Mouse (Mus musculus) bone marrow macrophage, adult 2 months (primary cell): Measurements from ENCODE around the gene Abcc9. TPM values are rescaled to one million over a fixed set of nuclear protein-coding genes. Genes with fewer than 3 reads are reported as not detected.
"Not testable (repeated sequence)": the region's sequence is repeated elsewhere in the genome, so short reads cannot be mapped to it uniquely, and the experiment has no call there.

Source experiments
- H3K27ac ChIP-seq: 2 replicates; pipeline ENCODE4 v1.5.1; 2012; ENCODE audit warnings: low read depth, low read length; ENCODE audit not compliant: insufficient read depth
- H3K4me1 ChIP-seq: 2 replicates; pipeline ENCODE4 v1.6.1; 2012; ENCODE audit warnings: low read length; ENCODE audit not compliant: control insufficient read depth, insufficient read depth
- H3K4me3 ChIP-seq: 2 replicates; pipeline ENCODE4 v1.5.1; 2012; ENCODE audit warnings: mild to moderate bottlenecking, low read length, moderate library complexity; ENCODE audit not compliant: insufficient read depth
- CTCF ChIP-seq: IDR thresholded peaks from 2 replicates; pipeline ENCODE4 v1.5.1; 2012; ENCODE audit warnings: low read depth, mild to moderate bottlenecking, low read length, moderate library complexity
- POLR2A ChIP-seq: IDR thresholded peaks from 2 replicates; pipeline ENCODE4 v1.6.1; 2012; ENCODE audit warnings: mild to moderate bottlenecking, low read depth, low read length, borderline replicate concordance
- polyA plus RNA-seq: library from polyadenylated mRNA; stranded (reverse); fragments of >200 nt; gene quantifications from 2 replicates; pipeline ENCODE4 v1.2.4, GENCODE M21; 2012; ENCODE audit not compliant: missing spikeins, insufficient read depth, insufficient read length

The Abcc9 gene
- polyA plus RNA-seq, 1 experiment, result not detected

- no peak overlapping the region for H3K27ac ChIP-seq
- no peaks in the 10 kb centered on the region for H3K4me1 ChIP-seq
- H3K4me3 ChIP-seq, result no peak overlapping the region
- no peak for TF ChIP-seq POLR2A
- no peak for TF ChIP-seq CTCF
Measured at GRCm38 (mm10) chr6:142669343-142669742, 32.8 kb downstream of the Abcc9 start.

GRCm38 (mm10) chr6:142668831-142669230, 33.3 kb downstream of the Abcc9 start:
- Histone ChIP-seq H3K27ac (no peak overlapping the region), H3K4me1 (no peaks in the 10 kb centered on the region), H3K4me3 (no peak overlapping the region)
- TF ChIP-seq CTCF (no peak), POLR2A (no peak)

- Histone ChIP-seq H3K27ac (no peak overlapping the region), H3K4me3 (no peak overlapping the region), H3K4me1 (no peaks in the 10 kb centered on the region)
- TF ChIP-seq POLR2A (no peak), CTCF (no peak)
Measured at GRCm38 (mm10) chr6:142668419-142668766, 33.7 kb downstream of the Abcc9 start.

GRCm38 (mm10) chr6:142667701-142668418, 34.3 kb downstream of the Abcc9 start:
- Histone ChIP-seq H3K4me3 (no peak overlapping the region), H3K27ac (no peak overlapping the region), H3K4me1 (no peaks in the 10 kb centered on the region)
- TF ChIP-seq POLR2A, result no peak
- TF ChIP-seq CTCF, result no peak

GRCm38 (mm10) chr6:142662056-142662455, 40.1 kb downstream of the Abcc9 start:
- H3K4me1 ChIP-seq, H3K4me3 ChIP-seq, H3K27ac ChIP-seq: not testable (repeated sequence)

- TF ChIP-seq POLR2A (no peak), CTCF (no peak)
- Histone ChIP-seq H3K4me3 (no peak overlapping the region), H3K27ac (no peak overlapping the region), H3K4me1 (no peaks in the 10 kb centered on the region)
Measured at GRCm38 (mm10) chr6:142659038-142659437, 43.1 kb downstream of the Abcc9 start.

GRCm38 (mm10) chr6:142654561-142654960, 47.6 kb downstream of the Abcc9 start:
- H3K27ac ChIP-seq, result no peak overlapping the region
- no peaks in the 10 kb centered on the region for H3K4me1 ChIP-seq
- H3K4me3 ChIP-seq, result no peak overlapping the region
- TF ChIP-seq POLR2A (no peak), CTCF (no peak)

GRCm38 (mm10) chr6:142652175-142652574, 49.9 kb downstream of the Abcc9 start:
- Histone ChIP-seq H3K27ac (no peak overlapping the region), H3K4me1 (no peaks in the 10 kb centered on the region), H3K4me3 (no peak overlapping the region)
- no peak for TF ChIP-seq POLR2A
- TF ChIP-seq CTCF, result no peak

- no peak for TF ChIP-seq POLR2A
- TF ChIP-seq CTCF, result no peak
- Histone ChIP-seq H3K4me3 (no peak overlapping the region), H3K4me1 (no peaks in the 10 kb centered on the region), H3K27ac (no peak overlapping the region)
Measured at GRCm38 (mm10) chr6:142649331-142649730, 52.8 kb downstream of the Abcc9 start.

- Histone ChIP-seq H3K4me3 (no peak overlapping the region), H3K4me1 (no peaks in the 10 kb centered on the region), H3K27ac (no peak overlapping the region)
- no peak for TF ChIP-seq POLR2A
- TF ChIP-seq CTCF, result no peak
Measured at GRCm38 (mm10) chr6:142645474-142645873, 56.6 kb downstream of the Abcc9 start.

GRCm38 (mm10) chr6:142639301-142639700, 62.8 kb downstream of the Abcc9 start:
- TF ChIP-seq POLR2A (no peak), CTCF (no peak)
- H3K27ac ChIP-seq, result no peak overlapping the region

More at GRCm38 (mm10) chr6:142639301-142639700, 62.8 kb downstream of the Abcc9 start:
- H3K4me3 ChIP-seq, result no peak overlapping the region
- H3K4me1 ChIP-seq, result no peaks in the 10 kb centered on the region
